Mouse (Mus musculus) gastrocnemius, postnatal 25 days (tissue): ENCODE data around the gene Stpg1. TPM values are rescaled to one million over a fixed set of nuclear protein-coding genes. Genes with fewer than 3 reads are reported as not detected.

ENCODE experiments used
- DNase-seq: peaks from one replicate; pipeline ENCODE4 v3.0.0; 2022
- total RNA-seq, 2 experiments: library from RNA; stranded (reverse); gene quantifications; 1 replicate in 1 of 2; 2 replicates in 1 of 2; pipeline ENCODE4 v1.2.3; 2021

The Stpg1 gene
- total RNA-seq, 2 experiments from 2014 or later: 0.67 TPM; not detected in 1

GRCm38 (mm10) chr4:135513865-135514264, 19.3 kb downstream of the Stpg1 start:
- no peak for DNase-seq

DNA sequence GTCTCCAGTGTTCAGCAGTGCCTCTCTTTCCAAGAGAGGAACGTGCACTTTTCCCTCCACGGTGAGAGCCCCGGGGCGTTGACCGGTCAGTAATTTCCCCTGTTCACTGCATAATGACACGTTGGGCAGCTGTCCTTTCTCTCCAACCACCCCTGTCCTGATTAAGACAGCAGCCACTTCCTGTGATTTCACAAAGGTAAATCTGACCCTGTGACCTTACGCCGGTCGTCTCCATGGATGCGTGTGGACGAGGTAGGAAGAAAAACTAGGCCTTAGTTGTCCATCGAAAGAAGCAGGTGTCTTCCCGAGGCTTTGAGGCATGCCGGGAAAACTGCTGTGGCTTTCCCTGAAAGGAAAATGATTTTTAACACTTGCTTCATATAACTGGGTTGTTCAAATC, 20.3 kb downstream of the Stpg1 start:
- DNase-seq: no peak

DNA sequence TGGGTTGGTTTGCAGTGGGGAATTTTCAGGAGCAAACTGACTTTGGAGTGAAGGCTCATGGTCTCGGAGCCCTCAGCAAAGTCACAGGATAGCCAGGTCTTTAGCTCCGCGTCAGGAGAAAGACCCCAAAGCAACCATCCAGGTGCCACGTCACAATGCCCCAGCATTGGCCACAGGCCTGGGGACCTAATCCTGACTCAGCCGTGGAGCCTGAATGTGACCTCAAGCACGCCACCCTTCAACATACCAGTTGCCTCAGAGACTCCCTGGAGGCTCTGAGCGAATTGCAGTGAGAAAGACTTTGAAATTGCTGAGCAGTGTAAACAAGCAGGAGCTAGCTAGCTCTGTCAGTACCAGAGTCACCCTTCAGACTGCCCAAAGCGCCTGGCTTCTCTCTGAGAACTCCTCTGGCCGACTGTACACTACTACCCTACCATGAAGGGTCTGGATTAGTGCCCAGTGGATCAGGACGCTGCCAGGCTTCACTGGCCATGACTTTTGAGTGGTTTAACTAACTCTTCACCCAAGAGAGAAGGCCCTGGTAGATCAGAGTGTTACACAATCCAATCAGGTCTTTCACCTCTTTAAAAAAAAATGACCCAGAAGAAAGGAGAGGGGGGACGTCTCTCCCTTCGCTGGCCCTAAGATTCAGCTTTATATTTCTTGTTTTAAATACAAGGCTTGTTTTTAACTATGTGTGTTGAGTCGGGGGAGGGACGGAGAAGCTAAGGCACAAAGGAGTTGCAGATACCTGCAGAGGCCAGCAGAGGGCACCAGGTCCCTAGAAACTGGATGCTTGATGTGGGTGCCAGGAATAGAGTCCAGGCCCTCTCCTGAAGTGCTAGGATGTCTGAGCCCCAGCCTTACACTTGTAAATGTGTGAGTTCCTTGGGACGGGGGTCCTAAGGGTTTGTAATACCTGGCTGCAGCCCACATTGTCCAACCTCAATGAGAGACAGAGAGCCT, 22.0 kb downstream of the Stpg1 start:
- peak; percentile 28 for DNase-seq

GRCm38 (mm10) chr4:135518135-135518534, 23.5 kb downstream of the Stpg1 start:
- DNase-seq: no peak

DNA sequence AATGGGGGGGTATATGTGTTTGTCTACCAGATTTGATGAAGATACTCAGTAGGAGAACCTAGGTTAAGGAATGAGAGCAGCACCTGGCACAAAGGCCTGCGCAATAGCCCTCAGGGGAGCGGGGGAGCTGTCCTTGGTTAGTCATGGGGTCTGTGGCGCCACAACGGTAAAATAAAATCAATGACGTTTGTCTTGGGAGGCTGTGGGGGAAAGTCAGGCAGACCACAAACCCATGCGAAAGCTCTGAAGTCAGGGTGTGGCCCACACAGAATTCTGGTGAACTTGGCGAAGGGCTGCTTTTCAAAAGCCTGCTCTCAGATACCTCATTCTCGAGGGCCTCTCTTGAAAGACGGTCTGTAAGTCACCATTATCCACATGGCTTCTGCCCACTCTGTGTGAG, 25.8 kb downstream of the Stpg1 start:
- DNase-seq: no peak

DNA sequence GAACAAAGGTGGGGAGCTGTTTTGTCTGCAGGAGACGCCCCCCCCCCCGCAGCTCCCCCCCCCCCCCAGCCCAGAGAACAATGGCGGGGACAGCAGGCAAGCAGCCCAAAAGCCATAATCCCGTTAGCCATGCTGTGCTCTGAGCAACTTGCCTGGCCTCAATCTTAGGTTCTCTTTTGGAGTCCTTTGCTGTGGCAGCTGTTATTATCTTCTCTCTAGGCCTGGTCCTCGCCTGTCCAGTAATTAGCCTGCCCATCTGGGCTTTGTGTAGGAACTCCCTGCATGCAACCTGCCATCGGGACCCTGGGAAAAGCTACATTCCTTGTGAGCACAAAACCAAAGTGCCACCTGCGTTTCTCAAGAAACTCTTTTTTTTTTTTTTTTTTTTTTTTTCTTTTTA, 29.3 kb downstream of the Stpg1 start:
- no peak for DNase-seq

DNA sequence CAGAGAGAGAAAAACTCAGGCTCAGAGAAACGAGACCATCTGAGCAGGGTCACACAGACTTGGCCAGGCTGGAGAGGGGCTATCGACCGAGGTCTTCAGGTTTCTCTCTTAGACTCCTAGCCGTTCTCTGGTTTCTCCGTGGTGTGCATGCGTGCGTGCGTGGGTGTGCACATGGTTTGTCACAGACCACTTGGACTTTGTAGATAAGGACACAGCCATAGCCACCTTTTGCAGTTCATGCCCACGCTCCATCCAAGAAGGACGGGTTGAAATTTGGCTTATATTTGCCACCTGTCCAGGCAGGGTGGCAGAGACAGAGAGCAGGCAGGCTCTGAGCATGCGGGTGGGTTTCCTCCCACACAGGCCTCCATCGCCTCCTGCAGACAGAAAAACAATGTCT, 30.5 kb downstream of the Stpg1 start:
- DNase-seq: no peak

DNA sequence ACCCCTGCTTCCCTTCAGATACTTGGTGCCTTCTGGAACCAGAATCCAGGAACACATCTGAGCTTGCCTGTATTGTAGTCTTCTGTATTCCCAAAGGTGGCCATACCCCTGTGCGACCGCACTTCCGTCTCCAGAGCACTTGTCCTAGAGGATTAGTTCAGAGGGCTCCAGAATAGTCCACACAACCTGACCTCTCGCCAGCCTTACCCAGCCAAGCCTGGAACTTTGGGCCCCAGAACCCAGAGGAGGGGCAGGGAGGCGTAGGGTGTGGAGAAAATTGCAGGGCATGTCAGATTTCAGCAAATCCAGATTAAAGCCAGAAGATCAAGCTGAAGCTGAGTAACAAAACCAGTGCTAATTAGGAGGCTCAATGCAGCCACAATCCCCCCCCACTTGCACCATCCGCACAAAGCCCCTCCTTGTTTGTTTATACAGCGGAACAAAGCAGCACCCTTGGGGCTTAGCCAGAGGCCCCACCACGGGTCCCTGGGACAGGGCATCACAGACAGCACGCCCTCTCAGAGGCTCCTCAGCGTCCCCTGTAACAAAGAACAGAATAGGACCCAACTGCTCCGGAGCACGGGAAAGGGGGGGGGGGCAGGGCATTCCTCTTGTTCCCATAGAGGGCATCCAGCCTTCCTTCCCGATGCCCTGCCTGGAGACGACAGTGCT, 31.6 kb downstream of the Stpg1 start:
- no peak for DNase-seq

DNA sequence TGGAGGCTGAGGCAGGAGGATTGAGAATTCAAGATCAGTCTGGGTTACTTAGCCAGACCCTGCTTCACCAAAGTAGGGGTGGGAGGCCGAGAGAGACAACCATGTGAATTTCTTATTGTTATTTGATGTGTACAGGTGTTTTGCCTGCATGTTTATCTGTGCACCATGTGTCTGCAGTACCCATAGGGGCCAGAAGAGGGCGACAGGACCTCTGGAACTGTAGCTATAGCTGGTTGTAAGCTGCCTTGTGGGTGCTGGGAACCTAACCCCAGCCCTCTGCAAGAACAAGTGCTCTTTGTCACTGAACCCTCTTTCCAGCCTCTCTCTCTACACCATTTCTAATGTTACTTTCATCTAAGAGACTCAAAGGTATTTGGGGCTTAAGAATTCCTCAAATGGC, 35.7 kb downstream of the Stpg1 start:
- no peak for DNase-seq

DNA sequence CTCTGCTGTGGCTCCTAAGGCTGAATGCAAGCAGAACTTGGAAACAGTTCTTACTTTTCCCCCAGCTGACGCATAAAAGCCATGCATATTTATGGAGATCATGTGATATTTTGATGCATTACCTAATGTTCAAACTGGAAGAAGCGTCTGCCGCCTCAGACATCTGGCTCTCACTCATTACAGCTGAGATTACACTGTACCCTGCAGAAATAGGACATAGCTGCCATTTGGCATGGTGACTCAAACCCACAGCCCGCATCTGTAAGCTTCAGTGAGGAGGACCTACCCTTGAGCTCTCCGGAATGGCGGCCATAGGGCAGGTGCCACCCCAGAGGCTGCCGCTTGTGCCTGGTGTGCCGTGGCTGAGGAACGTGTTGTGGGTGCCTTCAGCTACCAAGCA, 36.6 kb downstream of the Stpg1 start:
- no peak for DNase-seq

- DNase-seq: no peak
Measured at GRCm38 (mm10) chr4:135531771-135532613, 37.4 kb downstream of the Stpg1 start.

DNA sequence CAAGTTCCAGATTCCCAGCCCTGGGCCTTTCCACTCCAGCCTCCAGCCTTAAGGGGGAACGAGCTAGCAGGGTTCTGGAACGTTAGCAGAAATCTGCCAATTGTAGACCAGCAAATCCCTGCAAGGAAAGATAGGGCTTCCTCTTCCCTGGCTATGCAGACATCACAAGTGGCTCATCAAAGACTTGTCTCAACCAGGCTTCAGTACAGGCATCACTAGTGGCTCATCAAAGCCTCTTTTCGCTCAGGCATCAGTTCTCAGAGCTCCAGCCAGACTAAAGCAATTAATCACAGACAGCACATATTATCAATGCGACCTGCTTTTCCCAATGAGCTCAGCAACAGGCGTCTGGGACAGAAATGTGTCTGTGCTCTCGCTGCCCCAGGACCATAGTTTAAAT, 38.4 kb downstream of the Stpg1 start:
- DNase-seq: no peak

DNA sequence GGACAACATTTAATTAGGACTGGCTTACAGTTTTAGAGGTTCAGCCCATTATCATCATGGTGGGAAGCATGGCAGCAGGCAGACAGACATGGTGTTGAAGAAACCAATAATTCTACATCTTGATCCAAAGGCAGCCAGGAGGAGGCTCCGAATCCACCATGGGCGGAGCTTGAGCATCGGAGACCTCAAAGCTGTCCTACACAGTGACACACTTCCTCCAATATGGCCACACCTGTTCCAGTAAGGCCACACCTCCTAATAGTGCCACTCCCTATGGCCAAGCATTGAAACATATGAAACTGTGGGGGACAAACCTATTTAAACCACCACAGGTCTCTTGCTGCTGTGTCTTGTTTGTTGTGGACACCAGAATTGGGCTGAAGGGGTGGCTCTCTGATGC, 40.4 kb downstream of the Stpg1 start:
- DNase-seq: no peak

- DNase-seq: no peak
Measured at GRCm38 (mm10) chr4:135539056-135539455, 44.5 kb downstream of the Stpg1 start.

GRCm38 (mm10) chr4:135540057-135540456, 45.5 kb downstream of the Stpg1 start:
- DNase-seq: no peak

- DNase-seq: no peak
Measured at GRCm38 (mm10) chr4:135544284-135544683, 49.7 kb downstream of the Stpg1 start.

DNA sequence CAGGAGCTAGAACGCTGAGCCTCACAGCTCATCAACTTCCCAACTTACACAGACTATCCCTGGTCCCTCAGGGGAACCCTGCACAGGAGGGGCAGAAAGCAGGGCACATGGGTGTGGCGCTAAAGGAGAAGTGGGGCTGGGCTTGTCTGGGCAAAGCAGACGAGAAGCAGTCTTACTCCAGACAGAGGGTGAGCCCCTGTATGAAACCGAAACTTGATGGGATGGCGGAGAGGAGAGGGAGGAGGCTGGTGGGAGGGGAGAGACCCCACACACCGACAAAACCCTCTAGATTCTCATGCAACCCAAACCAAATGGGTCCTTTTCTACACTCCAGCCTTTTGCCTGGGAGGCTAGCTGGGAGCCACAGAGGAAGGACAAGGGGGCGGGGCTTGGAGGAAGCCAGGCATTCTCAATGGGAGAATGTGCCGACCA, 50.5 kb downstream of the Stpg1 start:
- DNase-seq: peak; percentile 25

DNA sequence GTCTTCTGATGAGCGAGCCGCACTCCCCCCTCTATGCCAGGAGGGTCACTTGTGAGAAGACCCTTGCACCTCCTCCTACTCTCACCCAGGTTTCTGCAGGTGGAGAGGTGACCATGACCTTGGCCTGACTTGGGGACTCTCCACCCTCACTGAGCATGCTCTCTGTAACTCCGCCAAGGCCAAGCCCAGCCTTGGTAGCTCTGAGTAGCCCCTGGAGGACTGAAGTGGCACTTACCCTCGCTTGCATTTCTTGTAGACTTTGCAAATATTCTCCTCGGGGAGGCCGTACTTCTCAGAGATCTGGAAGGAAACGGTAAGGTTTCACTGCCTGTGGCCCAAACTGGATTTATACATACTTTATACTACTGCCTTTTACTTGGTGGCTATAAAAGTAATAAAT, 51.4 kb downstream of the Stpg1 start:
- no peak for DNase-seq

DNA sequence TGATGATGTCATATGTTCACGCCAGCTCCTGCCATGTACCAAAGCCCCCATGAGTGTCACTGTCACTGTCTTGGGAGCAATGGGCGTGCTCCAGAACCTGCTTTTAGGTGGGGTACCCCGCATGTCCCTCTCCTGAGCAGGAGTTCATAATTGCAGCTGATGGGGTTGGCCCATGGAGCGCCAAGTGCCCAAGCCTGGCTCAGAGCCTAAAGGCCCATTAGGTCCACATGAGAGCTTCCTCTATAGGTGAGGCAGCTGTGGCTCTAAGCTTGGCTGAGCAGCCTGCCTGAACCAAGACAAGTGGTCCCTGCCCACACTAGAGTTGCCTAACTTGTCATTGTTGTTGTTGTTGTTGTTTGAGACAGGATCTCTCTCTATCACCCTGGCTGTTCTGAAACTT, 52.2 kb downstream of the Stpg1 start:
- DNase-seq: no peak

DNA sequence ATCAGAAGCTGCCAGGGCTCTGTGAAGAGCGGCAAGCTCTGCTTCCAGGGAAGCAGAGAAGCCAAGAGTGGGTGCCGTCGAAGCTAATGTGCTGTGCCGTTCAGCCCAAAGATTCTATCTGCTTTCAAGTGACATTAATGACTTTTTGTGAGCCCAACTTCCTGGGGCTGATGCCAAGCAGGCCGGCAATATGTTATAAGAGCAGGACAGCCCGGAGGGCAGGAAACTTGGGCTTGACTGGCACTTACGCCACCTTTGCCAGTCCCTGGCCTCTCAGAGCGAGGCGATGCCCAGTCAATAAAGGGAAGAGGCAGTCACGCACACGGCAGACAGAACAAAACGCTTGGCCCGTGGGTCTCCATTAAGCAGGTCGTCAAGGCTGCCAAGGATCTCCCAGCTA, 53.0 kb downstream of the Stpg1 start:
- no peak for DNase-seq

- DNase-seq: no peak
Measured at GRCm38 (mm10) chr4:135548108-135548507, 53.5 kb downstream of the Stpg1 start.

GRCm38 (mm10) chr4:135548521-135549077, 54.0 kb downstream of the Stpg1 start:
- no peak for DNase-seq
